Mouse (Mus musculus) thymus, postnatal 4 days (tissue): ENCODE data around the gene Zfp428.
A peak's percentile ranks its signal among the peaks of the same experiment; 100 is the strongest.

Experiments
- DNase-seq: peaks from one replicate; pipeline ENCODE4 v3.0.0; 2021

The Zfp428 gene

DNA sequence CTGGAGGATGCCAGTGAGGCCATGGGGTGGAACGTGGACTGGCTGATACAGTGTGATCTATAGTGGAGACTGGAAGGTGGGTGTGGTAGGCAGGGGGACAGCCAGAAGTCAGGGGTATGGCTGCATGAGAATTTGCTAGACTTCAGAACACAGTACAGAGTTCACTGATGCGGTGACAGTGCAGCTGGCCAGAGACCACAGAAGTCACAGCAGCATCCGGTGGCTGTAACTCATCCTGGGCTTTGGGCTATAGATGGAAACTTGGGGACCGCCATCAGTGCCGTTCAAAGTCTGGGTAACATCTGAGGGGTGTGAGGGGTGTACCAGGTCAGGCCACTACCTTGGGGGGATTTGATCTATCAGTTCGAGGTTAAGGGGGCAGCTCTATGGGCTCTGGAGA lies 16.9 kb downstream of the Zfp428 start:
- DNase-seq: no peak

DNA sequence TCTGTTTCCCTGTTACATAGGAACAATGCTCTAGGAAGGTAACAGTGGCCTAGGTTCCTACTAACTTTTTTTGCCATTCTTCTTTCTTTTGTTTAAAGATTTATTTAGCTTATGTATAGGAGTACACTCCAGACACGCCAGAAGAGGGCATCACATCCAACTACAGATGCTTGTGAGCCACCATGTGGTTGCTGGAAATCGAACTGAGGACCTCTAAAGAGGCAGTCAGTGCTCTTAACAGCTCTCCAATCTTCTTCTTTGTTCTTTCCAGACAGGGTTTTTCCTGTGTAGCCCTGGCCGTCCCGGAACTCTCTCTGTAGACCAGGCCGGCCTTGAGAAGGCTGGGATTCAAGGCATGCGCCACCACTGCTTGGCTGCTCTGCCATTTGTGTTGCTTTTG lies 18.2 kb downstream of the Zfp428 start:
- DNase-seq: no peak

- DNase-seq: no peak
Measured at GRCm38 (mm10) chr7:24525686-24526420, 19.0 kb downstream of the Zfp428 start.

DNA sequence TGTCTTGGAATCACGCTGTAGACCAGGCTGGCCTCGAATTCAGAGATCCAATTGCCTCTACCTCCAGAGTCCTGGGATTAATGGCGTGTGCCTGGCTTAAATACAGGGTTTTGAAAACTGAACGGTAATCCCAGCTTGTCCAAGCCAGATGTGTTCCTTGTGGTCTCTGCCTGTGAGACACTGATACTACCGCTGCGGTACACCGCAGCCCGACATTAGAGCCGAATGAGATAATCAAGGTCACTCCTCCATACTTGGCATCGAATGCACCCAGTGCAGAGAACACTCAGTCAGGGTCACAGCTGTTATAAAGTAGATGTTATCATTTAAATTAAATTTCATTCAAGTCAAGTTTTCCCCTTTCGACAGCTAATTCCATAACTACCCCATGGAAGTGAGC lies 22.1 kb downstream of the Zfp428 start:
- DNase-seq: no peak

GRCm38 (mm10) chr7:24529580-24529979 lies 22.8 kb downstream of the Zfp428 start:
- DNase-seq: peak; percentile 31

- peak; percentile 99 for DNase-seq
Measured at GRCm38 (mm10) chr7:24530062-24530931, 23.5 kb downstream of the Zfp428 start, which contains the start of gene Irgq. Gene Irgq (plus strand): TSS chr7:24530689.

- peak; percentile 86 for DNase-seq
Measured at GRCm38 (mm10) chr7:24531211-24531971, 24.6 kb downstream of the Zfp428 start.

DNA sequence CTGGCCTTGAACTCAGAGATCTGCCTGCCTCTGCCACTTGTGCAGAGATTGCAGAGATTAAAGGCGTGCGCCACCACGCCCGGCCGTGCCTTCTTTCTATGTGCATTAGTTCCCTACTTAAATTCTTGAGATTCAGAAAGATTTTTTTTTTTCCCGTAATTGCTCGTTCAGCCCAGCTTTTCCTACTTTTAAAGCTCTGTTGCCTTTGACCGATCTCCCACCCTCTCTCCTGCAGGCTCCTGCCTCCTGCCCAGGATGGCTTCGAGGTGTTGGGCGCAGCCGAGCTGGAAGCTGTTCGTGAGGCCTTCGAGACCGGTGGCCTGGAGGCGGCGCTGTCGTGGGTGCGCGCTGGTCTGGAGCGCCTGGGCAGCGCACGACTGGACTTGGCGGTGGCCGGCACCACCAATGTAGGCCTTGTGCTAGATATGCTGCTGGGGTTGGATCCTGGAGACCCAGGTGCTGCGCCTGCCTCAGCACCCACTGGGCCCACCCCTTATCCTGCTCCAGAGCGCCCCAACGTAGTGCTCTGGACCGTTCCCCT lies 26.3 kb downstream of the Zfp428 start:
- DNase-seq: no peak

- no peak for DNase-seq
Measured at GRCm38 (mm10) chr7:24533806-24534205, 27.0 kb downstream of the Zfp428 start.

- no peak for DNase-seq
Measured at GRCm38 (mm10) chr7:24534301-24534700, 27.5 kb downstream of the Zfp428 start.

GRCm38 (mm10) chr7:24537081-24537480 lies 30.3 kb downstream of the Zfp428 start:
- no peak for DNase-seq

GRCm38 (mm10) chr7:24537591-24537990 lies 30.8 kb downstream of the Zfp428 start:
- DNase-seq: no peak

- DNase-seq: no peak
Measured at GRCm38 (mm10) chr7:24538154-24538553, 31.3 kb downstream of the Zfp428 start.

DNA sequence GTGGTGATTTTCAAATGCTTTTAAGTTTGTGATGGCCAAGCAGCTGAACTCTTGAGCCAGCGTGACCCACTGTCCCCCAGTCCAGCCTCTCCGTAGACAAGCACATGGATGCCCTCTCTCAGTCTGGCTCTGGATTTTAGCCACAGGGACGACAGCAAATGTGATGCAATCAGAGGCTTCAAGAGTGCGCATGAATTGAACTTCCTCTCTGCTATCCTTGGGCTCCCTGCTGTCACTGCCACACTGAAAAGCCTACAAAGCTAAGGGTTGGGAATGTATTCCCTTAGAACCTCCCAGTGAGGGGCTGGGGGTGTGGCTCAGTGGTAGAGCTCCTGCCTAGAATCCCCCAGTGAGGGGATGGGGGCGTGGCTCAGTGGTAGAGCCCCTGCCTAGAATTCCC lies 31.9 kb downstream of the Zfp428 start:
- DNase-seq: no peak

GRCm38 (mm10) chr7:24539686-24540085 lies 32.9 kb downstream of the Zfp428 start:
- DNase-seq: no peak

GRCm38 (mm10) chr7:24544506-24544905 lies 37.7 kb downstream of the Zfp428 start:
- DNase-seq: no peak

GRCm38 (mm10) chr7:24546068-24546614 lies 39.3 kb downstream of the Zfp428 start, which contains the start of the genes Pinlyp and Xrcc1:
Gene Pinlyp (minus strand): TSS chr7:24546118.
Gene Xrcc1 (plus strand): TSS chr7:24546289.
- peak; percentile 32 for DNase-seq

GRCm38 (mm10) chr7:24546634-24547389 lies 40.0 kb downstream of the Zfp428 start:
- DNase-seq: peak; percentile 99

DNA sequence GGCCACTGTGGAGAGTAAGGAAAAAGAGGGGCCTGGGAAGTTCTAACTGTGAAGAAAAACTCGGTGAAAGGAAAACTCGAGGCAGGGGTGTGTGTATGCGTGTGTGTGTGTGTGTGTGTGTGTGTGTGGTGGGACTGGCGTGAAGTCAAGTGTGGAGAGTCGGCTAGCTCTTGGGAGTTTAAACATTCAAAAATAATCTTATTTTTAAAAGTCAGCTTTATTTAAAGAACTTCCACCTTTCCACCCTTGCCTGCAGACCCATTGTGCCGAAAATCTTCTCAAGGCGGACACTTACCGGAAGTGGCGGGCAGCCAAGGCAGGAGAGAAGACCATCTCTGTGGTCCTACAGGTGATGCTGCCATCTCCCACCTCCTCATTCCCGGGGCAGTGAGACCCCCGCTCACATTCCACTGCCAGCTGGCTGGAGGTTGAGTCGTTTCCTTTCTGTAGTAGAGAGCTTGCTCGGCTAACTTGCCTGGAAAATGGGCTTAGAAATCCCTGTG lies 40.8 kb downstream of the Zfp428 start:
- DNase-seq: no peak

DNA sequence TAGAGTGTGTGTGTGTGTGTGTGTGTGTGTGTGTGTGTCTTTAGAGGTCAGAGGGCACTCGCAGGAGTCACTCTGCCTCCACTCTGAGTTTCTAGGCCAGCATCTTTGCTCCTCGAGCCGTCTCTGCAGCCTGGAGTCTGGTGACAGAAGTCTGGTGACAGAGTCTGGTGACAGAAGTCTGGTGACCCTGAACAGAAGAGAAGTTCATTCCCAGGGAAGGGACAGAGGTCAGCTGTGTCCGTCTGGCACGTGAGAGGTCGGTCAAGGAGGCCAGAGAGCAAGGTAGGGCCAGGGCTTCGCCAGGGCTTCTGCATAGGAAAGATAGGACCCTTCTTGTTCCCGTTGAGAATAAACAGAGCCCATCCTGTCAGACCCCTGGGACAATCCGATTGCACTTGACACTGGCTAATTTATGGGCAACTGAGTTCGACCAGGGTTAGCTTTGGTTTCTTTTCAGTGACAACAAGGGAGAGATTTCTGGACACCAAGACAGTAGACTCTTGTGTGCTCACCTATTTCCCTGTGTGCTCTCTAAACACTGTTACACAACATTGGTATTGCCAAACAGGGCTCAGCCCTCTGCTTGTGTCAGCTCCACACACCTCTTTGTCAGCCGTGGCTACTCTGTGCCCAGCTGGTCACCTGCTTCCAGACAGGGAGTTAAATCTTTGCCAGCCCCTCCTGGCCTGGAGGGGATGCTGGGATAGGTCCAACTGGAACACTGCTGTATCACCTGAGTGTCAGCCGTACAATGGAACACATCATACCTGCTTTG lies 45.4 kb downstream of the Zfp428 start:
- DNase-seq: no peak

DNA sequence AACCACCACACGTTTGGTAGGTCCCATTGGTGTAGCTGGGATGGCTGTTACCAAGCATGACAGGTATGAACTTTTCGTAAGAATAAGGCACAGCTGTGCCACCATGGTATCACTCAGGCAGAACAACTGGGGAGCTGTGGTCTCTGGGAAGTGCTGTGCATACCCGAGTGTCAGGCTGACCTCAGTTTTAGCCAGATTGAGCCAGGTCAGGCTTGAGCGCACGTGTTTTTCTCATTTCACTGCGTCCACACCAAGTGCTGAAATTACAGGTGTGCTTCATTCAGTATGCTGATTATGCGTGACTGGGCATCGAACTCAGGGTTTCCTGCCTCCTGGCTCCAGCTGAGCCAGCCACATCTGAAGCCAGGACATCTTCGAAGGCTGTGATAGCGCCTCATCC lies 49.0 kb downstream of the Zfp428 start:
- DNase-seq: no peak
